Mouse (Mus musculus) layer of hippocampus, adult 11-12 months (tissue): ENCODE data around the gene Gys1.
"Not testable (repeated sequence)": the region's sequence is repeated elsewhere in the genome, so short reads cannot be mapped to it uniquely, and the experiment has no call there.

Source experiments
- DNase-seq: peaks from one replicate; pipeline ENCODE4 v3.0.0; 2022; ENCODE audit warnings: low spot score

Gys1 gene

GRCm38 (mm10) chr7:45481374-45481927 is 46.8 kb downstream of the Gys1 start, which contains the start of gene Tulp2:
TSS of gene Tulp2 (plus strand) at chr7:45481877.
- DNase-seq = peak; percentile 78

- no peak for DNase-seq
These were observed 47.5 kb downstream of the Gys1 start for GRCm38 (mm10) chr7:45482166-45482565.

GRCm38 (mm10) chr7:45484985-45485384 is 50.3 kb downstream of the Gys1 start:
- not testable (repeated sequence) for DNase-seq

- no peak for DNase-seq
These were observed 51.5 kb downstream of the Gys1 start for GRCm38 (mm10) chr7:45486158-45486557.

- no peak for DNase-seq
These were observed 52.2 kb downstream of the Gys1 start, which contains the start of gene Gm45808 for GRCm38 (mm10) chr7:45486761-45487415. TSS of gene Gm45808 (minus strand) at chr7:45486811.

- DNase-seq = no peak
These were observed 53.2 kb downstream of the Gys1 start for GRCm38 (mm10) chr7:45487861-45488292.

- DNase-seq = no peak
These were observed 53.9 kb downstream of the Gys1 start, which contains the start of gene Dhdh for GRCm38 (mm10) chr7:45488293-45489204. TSS of gene Dhdh (minus strand) at chr7:45488805.

GRCm38 (mm10) chr7:45489578-45489977 is 54.9 kb downstream of the Gys1 start:
- DNase-seq = no peak

- DNase-seq = no peak
These were observed 56.2 kb downstream of the Gys1 start for GRCm38 (mm10) chr7:45490822-45491221.

- DNase-seq = no peak
These were observed 56.6 kb downstream of the Gys1 start for GRCm38 (mm10) chr7:45491264-45491663.

GRCm38 (mm10) chr7:45492225-45492844 is 57.7 kb downstream of the Gys1 start:
- no peak for DNase-seq

GRCm38 (mm10) chr7:45492951-45493350 is 58.3 kb downstream of the Gys1 start:
- no peak for DNase-seq

GRCm38 (mm10) chr7:45494548-45494947 is 59.9 kb downstream of the Gys1 start:
- DNase-seq = no peak

- DNase-seq = no peak
These were observed 63.8 kb downstream of the Gys1 start for GRCm38 (mm10) chr7:45498427-45498826.
